Mouse (Mus musculus): ENCODE data around the gene Eef2k.

- no peak for TF ChIP-seq POLR2A (IDR thresholded peaks at IDR 0.05; ENCODE audit: control insufficient read depth, extremely low read depth, insufficient read depth, low read length, poor library complexity)
- TF ChIP-seq CTCF (IDR thresholded peaks at IDR 0.05; ENCODE audit: borderline replicate concordance, control insufficient read depth, extremely low read depth, insufficient read depth, low read length, poor library complexity), result no peak
Measured at GRCm38 (mm10) chr7:120803268-120803667, 39.4 kb upstream of the Eef2k start.

Data from thymus, adult 2 months (tissue).